Mouse (Mus musculus) erythroid progenitor cell, adult 5-6 weeks (primary cell): ENCODE measurements around the gene Omp. TPM values are rescaled to one million over a fixed set of nuclear protein-coding genes. Genes with fewer than 3 reads are reported as not detected.

ENCODE experiments used
- ATAC-seq: replicated peaks from 2 replicates; pipeline ENCODE4 v1.8.0; 2016; ENCODE audit warnings: moderate number of reproducible peaks, mild to moderate bottlenecking, moderate TSS enrichment, inconsistent platforms; ENCODE audit not compliant: poor library complexity, low FRiP score, severe bottlenecking
- total RNA-seq, 2 experiments: library from RNA; stranded (forward) in 1 of 2; stranded (reverse) in 1 of 2; fragments of 150-400 nt in 1 of 2; fragments of 186-747, 209-891 nt in 1 of 2; gene quantifications; 2 replicates each; pipeline versions ENCODE4 v1.2.3 to v1.2.4; 2015 to 2017; ENCODE audit warnings: low replicate concordance in 2 of 2

Gene Omp
- total RNA-seq, 2 experiments from 2014 or later, result 4.6 to 17.2 TPM

- ATAC-seq, result no peak
These were observed 39.0 kb downstream of the Omp start for GRCm38 (mm10) chr7:98106272-98106671.

- ATAC-seq, result no peak
These were observed 40.5 kb downstream of the Omp start for GRCm38 (mm10) chr7:98104481-98105435.

- no peak for ATAC-seq
These were observed 41.4 kb downstream of the Omp start for GRCm38 (mm10) chr7:98103942-98104292.

GRCm38 (mm10) chr7:98103002-98103941 is 42.0 kb downstream of the Omp start:
- ATAC-seq, result peak; percentile 63

- no peak for ATAC-seq
These were observed 42.8 kb downstream of the Omp start for GRCm38 (mm10) chr7:98102488-98102887.

- ATAC-seq, result no peak
These were observed 47.7 kb downstream of the Omp start for GRCm38 (mm10) chr7:98097557-98097956.

- no peak for ATAC-seq
These were observed 49.5 kb downstream of the Omp start for GRCm38 (mm10) chr7:98095852-98096251.

Other genes with a start within 250 kb of the Omp start
- gene Gdpd4, start 225.5 kb downstream of the Omp start, total RNA-seq (2015; ENCODE audit: low replicate concordance), result not detected in 2 replicates
- gene Gdpd4, start 225.5 kb downstream of the Omp start, total RNA-seq (2017; ENCODE audit: low replicate concordance), result not detected in 2 replicates
- 3.4 and 5.4 TPM in 2 replicates for gene Myo7a, start 26.0 kb downstream of the Omp start, total RNA-seq (2015; ENCODE audit: low replicate concordance)
- 5.1 and 5.8 TPM in 2 replicates for gene Myo7a, start 26.0 kb downstream of the Omp start, total RNA-seq (2017; ENCODE audit: low replicate concordance)
- gene Capn5, start 32.8 kb upstream of the Omp start, total RNA-seq (2015; ENCODE audit: low replicate concordance), result 46.5 and 52.4 TPM in 2 replicates
- gene Capn5, start 32.8 kb upstream of the Omp start, total RNA-seq (2017; ENCODE audit: low replicate concordance), result 51.3 and 72.5 TPM in 2 replicates
- 1.1 TPM in 1 of 2 replicates, not detected in the other for gene B3gnt6, start 54.0 kb upstream of the Omp start, total RNA-seq (2015; ENCODE audit: low replicate concordance)
- gene B3gnt6, start 54.0 kb upstream of the Omp start, total RNA-seq (2017; ENCODE audit: low replicate concordance), result not detected in 2 replicates
- gene Acer3, start 175.7 kb upstream of the Omp start, total RNA-seq (2015; ENCODE audit: low replicate concordance), result 21.3 and 36.9 TPM in 2 replicates
- gene Acer3, start 175.7 kb upstream of the Omp start, total RNA-seq (2017; ENCODE audit: low replicate concordance), result 31.0 and 68.0 TPM in 2 replicates
- gene Tsku, start 215.8 kb upstream of the Omp start, total RNA-seq (2015; ENCODE audit: low replicate concordance), result not detected in 2 replicates
- gene Tsku, start 215.8 kb upstream of the Omp start, total RNA-seq (2017; ENCODE audit: low replicate concordance), result 0.51 TPM in 1 of 2 replicates, not detected in the other